Mouse (Mus musculus) megakaryocyte, embryonic 14.5 days (primary cell): Measurements from ENCODE around the gene 2310039H08Rik. TPM values are rescaled to one million over a fixed set of nuclear protein-coding genes. Genes with fewer than 3 reads are reported as not detected.
"Not testable (repeated sequence)": the region's sequence is repeated elsewhere in the genome, so short reads cannot be mapped to it uniquely, and the experiment has no call there.

Experiments
- H3K27me3 ChIP-seq: replicated peaks from 2 replicates; pipeline ENCODE3; 2012; ENCODE audit warnings: inconsistent platforms
- H3K36me3 ChIP-seq: replicated peaks from 2 replicates; pipeline ENCODE3; 2012; ENCODE audit warnings: low read length, inconsistent platforms, mixed read lengths
- H3K4me1 ChIP-seq: 2 replicates; pipeline ENCODE4 v1.6.1; 2012; ENCODE audit warnings: inconsistent platforms
- H3K4me3 ChIP-seq: replicated peaks from 2 replicates; pipeline ENCODE3; 2012; ENCODE audit warnings: moderate library complexity, mild to moderate bottlenecking, inconsistent platforms
- H3K9me3 ChIP-seq: 2 replicates; pipeline ENCODE4 v1.6.1; 2012; ENCODE audit warnings: inconsistent platforms
- FLI1 ChIP-seq: IDR thresholded peaks from 2 replicates; pipeline ENCODE4 v1.6.1; 2012; ENCODE audit warnings: low read length, inconsistent platforms, mixed read lengths
- GATA1 ChIP-seq: IDR thresholded peaks from 3 replicates; pipeline ENCODE4 v1.6.1; 2012; ENCODE audit warnings: mixed read lengths, low read length, inconsistent platforms, borderline replicate concordance
- polyA plus RNA-seq: library from polyadenylated mRNA; stranded (reverse); fragments of >175 nt; gene quantifications from 2 replicates; pipeline ENCODE4 v1.2.3, GENCODE M21; 2012; ENCODE audit warnings: low replicate concordance; ENCODE audit not compliant: insufficient read depth

The 2310039H08Rik gene
- polyA plus RNA-seq, 1 experiment = 143 TPM

DNA sequence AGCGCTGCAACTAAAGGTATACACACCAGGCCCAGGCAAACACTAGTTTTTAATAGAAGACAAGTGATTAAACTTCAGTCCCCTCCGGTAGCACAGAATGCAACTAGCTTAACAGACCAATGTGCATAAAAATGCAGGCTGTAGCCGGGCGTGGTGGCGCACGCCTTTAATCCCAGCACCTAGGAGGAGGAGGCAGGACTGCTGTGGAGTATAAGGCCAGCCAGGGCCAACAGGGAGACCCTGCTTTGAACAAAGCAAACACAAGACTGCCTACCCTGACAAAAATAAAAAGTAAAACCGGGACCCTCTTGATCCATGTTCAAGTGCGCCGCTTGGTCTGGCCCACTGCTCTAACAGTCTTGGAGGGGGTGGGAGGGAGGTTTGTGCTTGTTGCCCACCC lies 2.6 kb downstream of the 2310039H08Rik start:
- Histone ChIP-seq H3K4me3 (no peak overlapping the region), H3K4me1 (peaks cover 40% of the 10 kb centered on the region), H3K27me3 (no peaks in the 10 kb centered on the region), H3K36me3 (peaks cover 55% of the 10 kb centered on the region), H3K9me3 (no peaks in the 10 kb centered on the region)
- no peak for TF ChIP-seq FLI1
- TF ChIP-seq GATA1 = no peak

DNA sequence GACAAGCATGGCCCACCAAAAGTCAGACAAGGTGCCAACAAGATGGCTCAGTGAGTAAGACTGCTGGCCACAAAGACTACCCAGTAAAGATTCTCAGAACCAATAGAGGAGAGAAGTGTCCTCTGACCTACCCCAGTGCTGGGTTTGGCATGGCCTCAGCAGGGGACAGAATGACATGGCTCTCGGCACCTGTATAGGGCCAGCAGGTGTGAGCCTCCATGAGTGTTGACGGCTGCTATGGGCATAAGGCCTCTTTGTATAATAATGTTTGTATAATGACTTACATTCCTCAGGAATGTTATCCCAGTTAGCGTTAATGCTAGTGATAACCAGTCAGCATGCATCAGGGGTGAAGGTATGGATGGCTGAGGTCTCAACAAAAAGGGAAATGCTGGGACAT lies 3.7 kb downstream of the 2310039H08Rik start:
- H3K9me3 ChIP-seq = no peaks in the 10 kb centered on the region
- TF ChIP-seq FLI1 = no peak
- TF ChIP-seq GATA1 = no peak
- H3K36me3 ChIP-seq = peaks cover 62% of the 10 kb centered on the region
- H3K27me3 ChIP-seq = no peaks in the 10 kb centered on the region
- no peak overlapping the region for H3K4me3 ChIP-seq
- H3K4me1 ChIP-seq = peaks cover 44% of the 10 kb centered on the region

DNA sequence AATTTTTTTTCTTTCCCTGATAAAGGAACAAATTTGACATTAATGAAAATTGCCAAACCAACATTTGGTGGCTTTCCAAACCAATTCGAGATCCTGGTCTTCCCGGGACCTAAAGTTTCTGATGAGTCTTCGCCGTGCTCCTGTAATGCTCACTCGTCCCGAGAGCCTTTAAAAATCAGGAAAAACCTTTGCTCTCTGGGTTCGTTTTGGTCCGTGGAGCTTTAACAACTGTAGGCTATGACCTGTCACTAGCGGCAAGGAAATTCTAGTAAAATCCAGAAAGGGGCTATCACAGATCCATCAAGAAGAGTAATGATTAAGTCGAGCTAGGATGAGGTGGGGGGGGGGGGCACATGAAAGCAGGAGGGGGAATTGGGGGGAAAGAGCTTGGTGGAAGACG lies 9.4 kb downstream of the 2310039H08Rik start:
- no peaks in the 10 kb centered on the region for H3K9me3 ChIP-seq
- H3K4me3 ChIP-seq = peak overlapping the region; percentile 94
- peaks cover 17% of the 10 kb centered on the region for H3K4me1 ChIP-seq
- no peaks in the 10 kb centered on the region for H3K27me3 ChIP-seq
- H3K36me3 ChIP-seq = peaks cover 36% of the 10 kb centered on the region
- no peak for TF ChIP-seq FLI1
- no peak for TF ChIP-seq GATA1

DNA sequence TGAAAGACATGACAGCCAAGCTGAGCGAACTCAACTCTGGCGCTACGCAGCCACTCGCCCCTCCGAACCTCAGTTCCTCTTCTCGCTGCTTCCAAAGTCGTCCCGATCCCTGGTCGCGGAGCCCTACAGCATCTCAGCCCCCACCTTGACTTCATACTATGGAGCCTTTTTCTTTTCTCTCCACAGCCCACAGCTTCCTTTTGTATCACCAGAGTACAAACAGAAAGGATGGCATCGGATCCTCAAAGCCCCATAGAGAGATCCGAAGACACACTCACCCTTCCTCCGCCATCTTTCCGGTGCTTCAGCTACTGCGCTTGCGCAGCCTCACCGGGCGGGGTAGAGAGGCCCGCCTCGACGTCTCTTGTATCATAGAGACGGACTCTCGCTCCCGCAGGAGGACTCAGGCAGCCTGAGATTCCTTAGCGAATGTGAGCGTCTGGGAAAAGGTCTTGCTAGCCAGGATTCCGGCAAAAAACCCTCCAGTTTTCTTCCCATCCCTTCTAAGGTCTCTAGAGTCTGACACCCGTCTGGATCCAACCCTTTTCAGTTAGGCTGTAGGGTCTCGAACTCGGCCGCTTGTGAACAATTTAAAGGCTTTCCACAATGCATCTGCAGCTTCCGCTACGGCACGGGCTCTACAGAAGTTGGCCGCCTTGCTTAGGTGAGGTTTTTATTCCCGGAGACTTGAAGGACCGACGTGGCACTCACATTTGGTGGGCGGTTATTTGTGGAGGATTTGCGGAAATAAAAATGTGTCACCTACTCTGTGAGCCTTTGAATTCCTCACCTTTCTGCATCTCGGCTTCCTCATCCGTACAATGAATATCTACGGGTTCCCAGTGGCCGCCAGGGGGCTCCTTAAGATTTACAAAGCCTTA lies 10.1 kb downstream of the 2310039H08Rik start, which contains the start of gene Rpl7l1:
TSS of gene Rpl7l1 (minus strand) at position 332 of the 881 bp plus-strand sequence.
- no peaks in the 10 kb centered on the region for H3K27me3 ChIP-seq
- H3K4me1 ChIP-seq = peaks cover 20% of the 10 kb centered on the region
- peak within 1 kb of the TSS; percentile 94 for H3K4me3 ChIP-seq
- TF ChIP-seq GATA1 (no peak), FLI1 (no peak)
- no peaks in the 10 kb centered on the region for H3K9me3 ChIP-seq
- H3K36me3 ChIP-seq = peaks cover 31% of the 10 kb centered on the region

DNA sequence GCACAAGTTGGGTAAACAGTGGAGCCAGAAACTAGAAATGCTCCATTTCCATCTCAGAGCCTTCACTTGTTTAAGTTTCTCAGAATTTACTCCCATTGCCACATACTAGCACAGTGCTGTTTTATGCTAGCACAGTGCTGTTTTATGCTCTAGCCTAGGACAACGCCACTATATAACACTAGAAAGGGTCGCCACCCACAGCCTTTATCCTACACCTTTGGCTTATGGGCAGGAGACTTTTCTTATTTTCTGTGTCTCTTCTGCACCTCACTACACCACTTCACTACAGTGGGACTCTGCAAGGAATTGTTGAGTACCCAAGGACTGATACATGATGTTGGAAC lies 10.8 kb downstream of the 2310039H08Rik start:
- TF ChIP-seq GATA1 = no peak
- no peak for TF ChIP-seq FLI1
- Histone ChIP-seq H3K9me3 (no peaks in the 10 kb centered on the region), H3K4me3 (peak overlapping the region; percentile 94), H3K4me1 (peaks cover 20% of the 10 kb centered on the region), H3K36me3 (peaks cover 25% of the 10 kb centered on the region), H3K27me3 (no peaks in the 10 kb centered on the region)

DNA sequence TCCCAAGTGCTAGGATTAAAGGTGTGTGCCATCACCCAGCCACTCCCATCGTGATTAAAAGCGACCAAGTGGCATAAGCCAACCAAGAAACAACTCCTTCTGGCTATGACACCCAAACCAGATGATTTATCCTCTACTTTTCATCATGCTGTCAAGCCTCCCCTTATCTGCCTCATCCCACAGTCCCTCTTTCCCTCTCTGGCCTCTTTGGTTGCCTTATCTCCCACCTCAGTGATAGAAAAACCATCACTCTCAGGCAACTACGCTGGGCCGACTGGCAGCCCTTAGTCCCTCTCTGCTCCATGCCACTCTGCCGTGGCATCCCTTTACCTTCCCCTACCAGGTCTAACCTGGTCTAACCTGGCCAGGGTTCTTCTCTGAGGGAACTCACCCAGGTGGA lies 14.5 kb downstream of the 2310039H08Rik start:
- Histone ChIP-seq H3K36me3 (no peaks in the 10 kb centered on the region), H3K9me3 (no peaks in the 10 kb centered on the region), H3K4me1 (peaks cover 12% of the 10 kb centered on the region), H3K27me3 (peaks cover 8% of the 10 kb centered on the region), H3K4me3 (no peak overlapping the region)
- TF ChIP-seq GATA1 (no peak), FLI1 (no peak)

DNA sequence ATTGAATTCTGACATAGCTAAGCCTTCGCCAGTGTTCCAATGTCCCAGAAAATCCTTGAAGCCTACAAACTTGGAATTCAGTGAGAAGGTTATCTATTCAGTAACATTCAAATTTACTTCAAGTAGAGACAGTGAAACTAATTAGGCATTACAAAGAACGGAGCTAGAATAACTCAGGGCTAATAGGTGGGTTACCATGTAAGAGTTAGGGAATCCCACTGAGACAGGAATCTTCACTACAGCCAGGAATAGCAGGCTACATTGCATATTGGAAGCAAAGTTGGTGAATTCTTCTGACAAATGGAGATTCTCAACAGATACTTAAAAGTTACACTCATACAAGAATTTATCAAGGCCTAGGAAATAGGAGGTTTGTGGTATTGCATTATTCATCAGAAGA lies 15.5 kb downstream of the 2310039H08Rik start:
- H3K27me3 ChIP-seq, H3K4me3 ChIP-seq, H3K9me3 ChIP-seq, H3K36me3 ChIP-seq: not testable (repeated sequence)
- H3K4me1 ChIP-seq = peaks cover 12% of the 10 kb centered on the region

DNA sequence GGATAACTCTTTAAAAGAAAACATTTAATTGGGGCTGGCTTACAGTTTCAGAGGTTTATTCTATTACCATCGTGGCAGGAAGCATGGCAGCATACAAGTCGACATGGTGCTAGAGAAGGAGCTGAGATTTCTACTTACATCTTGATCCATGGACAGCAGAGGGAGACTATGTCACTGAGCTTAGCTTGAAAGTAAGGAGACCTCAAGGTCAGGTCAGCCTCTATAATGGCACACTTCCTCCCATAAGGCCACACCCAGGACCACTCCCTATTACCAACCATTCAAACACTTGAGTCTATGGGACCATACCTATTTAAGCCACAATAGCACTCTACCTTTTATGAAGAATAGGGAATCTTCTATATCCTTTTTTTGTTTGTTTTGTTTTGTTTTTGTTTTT lies 20.5 kb downstream of the 2310039H08Rik start:
- TF ChIP-seq GATA1 (no peak), FLI1 (no peak)
- Histone ChIP-seq H3K27me3 (peaks cover 8% of the 10 kb centered on the region), H3K9me3 (no peaks in the 10 kb centered on the region), H3K36me3 (no peaks in the 10 kb centered on the region), H3K4me3 (no peak overlapping the region), H3K4me1 (peaks cover 28% of the 10 kb centered on the region)

DNA sequence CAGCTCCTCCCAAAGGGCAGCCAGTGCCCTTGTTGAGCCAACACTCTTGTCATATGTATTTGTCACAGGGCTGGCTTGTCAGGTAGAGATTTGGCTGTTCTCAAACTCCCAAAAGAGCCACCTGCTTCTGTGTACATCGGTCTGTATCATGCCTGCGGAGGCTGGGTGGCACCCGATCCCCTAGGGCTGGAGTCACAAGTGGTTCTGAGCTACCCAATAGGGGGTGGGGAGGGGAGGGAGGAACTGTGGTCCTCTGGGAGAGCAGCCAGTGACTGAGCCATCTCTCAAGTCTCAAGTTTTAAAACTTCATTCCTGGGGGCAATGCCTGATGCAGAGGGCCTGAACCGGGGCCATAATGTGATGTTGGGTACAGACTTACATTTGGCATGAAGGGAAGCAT lies 24.3 kb downstream of the 2310039H08Rik start:
- H3K27me3 ChIP-seq = no peaks in the 10 kb centered on the region
- TF ChIP-seq GATA1 = no peak
- H3K4me3 ChIP-seq = peak overlapping the region; percentile 40
- H3K9me3 ChIP-seq = no peaks in the 10 kb centered on the region
- peaks cover 41% of the 10 kb centered on the region for H3K4me1 ChIP-seq
- peaks cover 35% of the 10 kb centered on the region for H3K36me3 ChIP-seq

DNA sequence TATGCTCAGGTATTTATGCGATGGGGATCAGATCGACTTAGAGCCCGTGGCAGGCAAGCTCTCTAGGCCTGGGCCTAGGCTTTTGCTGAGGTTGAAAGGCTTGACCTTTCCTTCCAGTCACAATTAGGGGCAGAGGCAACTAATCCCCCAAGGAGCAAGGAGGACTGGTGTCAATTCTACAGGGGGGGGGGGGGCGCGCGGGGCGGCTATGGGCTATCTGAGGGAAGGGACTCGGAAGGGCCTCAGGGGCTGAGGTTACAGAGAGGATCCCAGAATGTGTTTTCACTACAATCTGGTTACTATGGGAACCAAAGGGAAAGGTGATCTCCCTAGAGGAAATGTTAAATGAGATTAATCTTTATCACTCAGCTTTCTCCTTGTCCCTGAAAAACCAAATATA lies 25.0 kb downstream of the 2310039H08Rik start:
- no peak overlapping the region for H3K4me3 ChIP-seq
- no peaks in the 10 kb centered on the region for H3K9me3 ChIP-seq
- TF ChIP-seq FLI1 (no peak), GATA1 (no peak)
- peaks cover 47% of the 10 kb centered on the region for H3K4me1 ChIP-seq
- H3K36me3 ChIP-seq = peaks cover 41% of the 10 kb centered on the region
- no peaks in the 10 kb centered on the region for H3K27me3 ChIP-seq
